Mouse (Mus musculus) 416B (cell line): Measurements from ENCODE around the gene Atp5f1.

ENCODE experiments used
- DNase-seq: peaks from one replicate; pipeline ENCODE4 v3.0.0; 2011; ENCODE audit warnings: low read depth

The Atp5f1 gene

GRCm38 (mm10) chr3:105900266-105900665 is 59.6 kb downstream of the Atp5f1 start:
- DNase-seq = peak; percentile 68

- peak; percentile 92 for DNase-seq
Measured at GRCm38 (mm10) chr3:105899394-105900147, 60.3 kb downstream of the Atp5f1 start.

GRCm38 (mm10) chr3:105898861-105899260 is 61.0 kb downstream of the Atp5f1 start:
- DNase-seq = no peak

- peak; percentile 89 for DNase-seq
Measured at GRCm38 (mm10) chr3:105898325-105898724, 61.6 kb downstream of the Atp5f1 start.

- no peak for DNase-seq
Measured at GRCm38 (mm10) chr3:105896811-105897210, 63.1 kb downstream of the Atp5f1 start.

GRCm38 (mm10) chr3:105894601-105895592 is 65.0 kb downstream of the Atp5f1 start:
- DNase-seq = peak; percentile 99

GRCm38 (mm10) chr3:105893941-105894391 is 65.9 kb downstream of the Atp5f1 start:
- DNase-seq = peak; percentile 85
